ENCODE assay signal across 8 mouse cellular contexts in genomic region chr4:41712421-41713196, GRCm38 (mm10). TPM values are rescaled to one million over a fixed set of nuclear protein-coding genes. Genes with fewer than 3 reads are reported as not detected.
DNase-seq lines count a peak whose midpoint lies in the region; ATAC-seq and TF ChIP-seq lines count a peak whose summit lies in the region.

No protein-coding gene starts in this region.

- H3K9ac ChIP-seq in limb, embryonic 11.5 days (ENCODE audit: low read length) = peak overlapping the region; percentile 93
- H3K9ac ChIP-seq in neural tube, embryonic 15.5 days (replicated peaks) = peak overlapping the region; percentile 98

- peak overlapping the region; percentile 93 for H3K4me2 ChIP-seq in limb, embryonic 11.5 days (ENCODE audit: low read depth, severe bottlenecking)
- peak overlapping the region; percentile 94 for H3K4me2 ChIP-seq in neural tube, embryonic 15.5 days

- H3K27me3 ChIP-seq in limb, embryonic 11.5 days (ENCODE audit: control insufficient read depth, insufficient read depth, low read length) = no peaks in the 10 kb centered on the region
- no peaks in the 10 kb centered on the region for H3K27me3 ChIP-seq in neural tube, embryonic 15.5 days (replicated peaks)

- intact Hi-C loops in heart, postnatal 10 days (cut with DNase I) = no loop called here

- no peak for TF ChIP-seq CTCF in lung, adult 2 months (IDR thresholded peaks at IDR 0.05; ENCODE audit: insufficient read depth, low read length)
- TF ChIP-seq CTCF in embryonic fibroblast, embryonic 13.5 days (IDR thresholded peaks at IDR 0.05; ENCODE audit: borderline replicate concordance, insufficient read depth, low read length) = no peak

- no peak for DNase-seq in lung, adult 2 months
- DNase-seq in lung, postnatal 10 days = no peak
- DNase-seq in heart, postnatal 10 days = peak; percentile 28 to 48
- DNase-seq in limb, embryonic 11.5 days (ENCODE audit: low spot score) = no peak
- DNase-seq in layer of hippocampus, adult 11-12 months (ENCODE audit: low spot score) = no peak
- no peak for DNase-seq in lung, postnatal 14 days

- H3K9me3 ChIP-seq in limb, embryonic 11.5 days (ENCODE audit: control insufficient read depth, low read length) = no peaks in the 10 kb centered on the region
- H3K9me3 ChIP-seq in neural tube, embryonic 15.5 days (replicated peaks) = no peaks in the 10 kb centered on the region

- 0 out of 2 replicates have a peak, but pooled peaks cover 3% of the 10 kb centered on the region for H3K36me3 ChIP-seq in limb, embryonic 11.5 days (ENCODE audit: control insufficient read depth, insufficient read depth, low read length)
- peaks cover 14% of the 10 kb centered on the region for H3K36me3 ChIP-seq in neural tube, embryonic 15.5 days

- H3K27ac ChIP-seq in embryonic fibroblast, embryonic 13.5 days (ENCODE audit: insufficient read depth, low read length) = no peak overlapping the region
- H3K27ac ChIP-seq in limb, embryonic 11.5 days (replicated peaks; ENCODE audit: low read depth, low read length) = no peak overlapping the region; the same call in 1 of the 2 replicates
- peak overlapping the region; percentile 79 for H3K27ac ChIP-seq in neural tube, embryonic 15.5 days (replicated peaks)

- peak; percentile 18; the same call in 1 of the 2 replicates for ATAC-seq in limb, embryonic 11.5 days (ENCODE audit: insufficient number of reproducible peaks, low FRiP score, low TSS enrichment, low read depth)
- peak; percentile 15; the same call in 1 of the 2 replicates for ATAC-seq in neural tube, embryonic 15.5 days (ENCODE audit: low FRiP score)

- peak overlapping the region; percentile 73 for H3K4me3 ChIP-seq in lung, adult 2 months (replicated peaks; ENCODE audit: extremely low read depth, low read depth, low read length)
- H3K4me3 ChIP-seq in embryonic fibroblast, embryonic 13.5 days (ENCODE audit: insufficient read depth, low read length) = peak overlapping the region; percentile 83
- peak overlapping the region; percentile 80 for H3K4me3 ChIP-seq in limb, embryonic 11.5 days (ENCODE audit: low read depth, low read length)
- H3K4me3 ChIP-seq in neural tube, embryonic 15.5 days (replicated peaks) = peak overlapping the region; percentile 83

- peaks cover 7% of the 10 kb centered on the region for H3K4me1 ChIP-seq in lung, adult 2 months (ENCODE audit: control insufficient read depth, insufficient read depth, low read length)
- H3K4me1 ChIP-seq in embryonic fibroblast, embryonic 13.5 days (ENCODE audit: control insufficient read depth, insufficient read depth, low read length) = no peaks in the 10 kb centered on the region
- peaks cover 23% of the 10 kb centered on the region for H3K4me1 ChIP-seq in limb, embryonic 11.5 days (ENCODE audit: control insufficient read depth, insufficient read depth, low read length)
- peaks cover 58% of the 10 kb centered on the region for H3K4me1 ChIP-seq in neural tube, embryonic 15.5 days

- TF ChIP-seq POLR2A in lung, adult 2 months (IDR thresholded peaks at IDR 0.05; ENCODE audit: borderline replicate concordance, extremely low read depth, low read depth, low read length) = no peak
- no peak for TF ChIP-seq POLR2A in embryonic fibroblast, embryonic 13.5 days (IDR thresholded peaks at IDR 0.05; ENCODE audit: low read depth, low read length)

- 31% methylated on average over 31 of the region's 31 CpGs for WGBS in lung, adult 2 months
- WGBS in limb, embryonic 11.5 days = 47% methylated on average over 31 of the region's 31 CpGs
- 43% methylated on average over 31 of the region's 31 CpGs for WGBS in neural tube, embryonic 15.5 days

RNA-seq across cellular contexts. Expression of gene Rpp25l, which starts 0.7 kb away (rescaled TPM):
- 42.8 and 44.3 TPM in 2 replicates for polyA plus RNA-seq in lung, adult 2 months (2012; rRNA removed)
- polyA plus RNA-seq in embryonic fibroblast, embryonic 13.5 days (2011; ENCODE audit: insufficient read length, low read depth, missing spikeins) = 14.0 and 16.2 TPM in 2 replicates
- total RNA-seq in heart, postnatal 10 days (2021) = 10 to 100 TPM; 28.0 to 32.1 TPM
- 94.2 and 99.3 TPM in 2 replicates for polyA plus RNA-seq in limb, embryonic 11.5 days (2014; fragmentation: Nextera tagmentation; extraction: Ambion mirVana)
- 59.3 and 61.1 TPM in 2 replicates for polyA plus RNA-seq in neural tube, embryonic 15.5 days (2015; fragmentation: Nextera tagmentation; extraction: Ambion mirVana)

RNA-seq across cellular contexts. Expression of gene Dctn3, which starts 10.4 kb away (rescaled TPM):
- polyA plus RNA-seq in lung, adult 2 months (2012; rRNA removed) = 44.3 and 45.0 TPM in 2 replicates
- 81.6 and 98.1 TPM in 2 replicates for polyA plus RNA-seq in embryonic fibroblast, embryonic 13.5 days (2011; ENCODE audit: insufficient read length, low read depth, missing spikeins)
- total RNA-seq in heart, postnatal 10 days (2021) = 10 to 100 TPM; 85.9 to 92.3 TPM
- polyA plus RNA-seq in limb, embryonic 11.5 days (2014; fragmentation: Nextera tagmentation; extraction: Ambion mirVana) = 94.3 and 104 TPM in 2 replicates
- polyA plus RNA-seq in neural tube, embryonic 15.5 days (2015; fragmentation: Nextera tagmentation; extraction: Ambion mirVana) = 271 and 320 TPM in 2 replicates

RNA-seq across cellular contexts. Expression of gene Il11ra1, which starts 12.8 kb away (rescaled TPM):
- polyA plus RNA-seq in lung, adult 2 months (2012; rRNA removed) = 107 and 109 TPM in 2 replicates
- 78.5 and 97.4 TPM in 2 replicates for polyA plus RNA-seq in embryonic fibroblast, embryonic 13.5 days (2011; ENCODE audit: insufficient read length, low read depth, missing spikeins)
- total RNA-seq in heart, postnatal 10 days (2021) = 10 to 100 TPM; 65.3 to 66.2 TPM
- 202 and 214 TPM in 2 replicates for polyA plus RNA-seq in limb, embryonic 11.5 days (2014; fragmentation: Nextera tagmentation; extraction: Ambion mirVana)
- 52.6 and 56.6 TPM in 2 replicates for polyA plus RNA-seq in neural tube, embryonic 15.5 days (2015; fragmentation: Nextera tagmentation; extraction: Ambion mirVana)

RNA-seq across cellular contexts. Expression of gene Cntfr, which starts 15.7 kb away (rescaled TPM):
- 10.5 and 14.0 TPM in 2 replicates for polyA plus RNA-seq in lung, adult 2 months (2012; rRNA removed)
- 4.3 and 4.9 TPM in 2 replicates for polyA plus RNA-seq in embryonic fibroblast, embryonic 13.5 days (2011; ENCODE audit: insufficient read length, low read depth, missing spikeins)
- 1 to 10 TPM; 3.3 to 7.5 TPM for total RNA-seq in heart, postnatal 10 days (2021)
- 5.6 and 9.2 TPM in 2 replicates for polyA plus RNA-seq in limb, embryonic 11.5 days (2014; fragmentation: Nextera tagmentation; extraction: Ambion mirVana)
- polyA plus RNA-seq in neural tube, embryonic 15.5 days (2015; fragmentation: Nextera tagmentation; extraction: Ambion mirVana) = 23.1 and 27.2 TPM in 2 replicates

RNA-seq across cellular contexts. Expression of gene Arid3c, which starts 18.3 kb away (rescaled TPM):
- polyA plus RNA-seq in lung, adult 2 months (2012; rRNA removed) = not detected in 2 replicates
- not detected in 2 replicates for polyA plus RNA-seq in embryonic fibroblast, embryonic 13.5 days (2011; ENCODE audit: insufficient read length, low read depth, missing spikeins)
- total RNA-seq in heart, postnatal 10 days (2021) = not detected
- polyA plus RNA-seq in limb, embryonic 11.5 days (2014; fragmentation: Nextera tagmentation; extraction: Ambion mirVana) = not detected in 2 replicates
- polyA plus RNA-seq in neural tube, embryonic 15.5 days (2015; fragmentation: Nextera tagmentation; extraction: Ambion mirVana) = 1.1 and 1.6 TPM in 2 replicates

Comparison
In these comparisons a context has a peak if more than half of its experiments do, and no peak if none do; other contexts are left out.
1. DNase-seq: peak in heart, postnatal 10 days (2 of 2); none in lung, adult 2 months (single experiment), lung, postnatal 10 days (single experiment), limb, embryonic 11.5 days (single experiment), layer of hippocampus, adult 11-12 months (single experiment) and lung, postnatal 14 days (single experiment).
2. Peak in every context shown above with its lines, with median percentiles within 50 percentile points of each other: H3K4me3 ChIP-seq.